27 mouse cellular contexts compared by ENCODE assay signal in genomic region chr10:21130901-21131493, GRCm38 (mm10). TPM values are rescaled to one million over a fixed set of nuclear protein-coding genes. Genes with fewer than 3 reads are reported as not detected.
DNase-seq lines count a peak whose midpoint lies in the region; ATAC-seq lines count a peak whose summit lies in the region.
"Had no signal": no experiment of that assay in that cellular context is flagged by ENCODE, and none has a peak within 500 bp of the region (broad histone marks: within the 10 kb centered on the region; RNA-seq: fewer than 3 reads in every experiment).

No protein-coding gene starts in this region.

- H3K9ac ChIP-seq in liver, embryonic 12.5 days, result no peak overlapping the region
- H3K9ac ChIP-seq in intestine, embryonic 16.5 days (ENCODE audit: low read depth, low read length), result no peak overlapping the region
- H3K9ac ChIP-seq: embryonic facial prominence, embryonic 15.5 days; heart, embryonic 12.5 days; limb, embryonic 13.5 days; liver, embryonic 15.5 days; midbrain, embryonic 15.5 days; neural tube, embryonic 13.5 days had no signal

- H3K27me3 ChIP-seq in liver, embryonic 12.5 days (replicated peaks), result no peaks in the 10 kb centered on the region
- no peaks in the 10 kb centered on the region for H3K27me3 ChIP-seq in intestine, embryonic 16.5 days (replicated peaks; ENCODE audit: control insufficient read depth, insufficient read depth, low read length)
- H3K27me3 ChIP-seq: CH12.LX; embryonic facial prominence, embryonic 15.5 days; heart, embryonic 12.5 days; limb, embryonic 13.5 days; liver, embryonic 15.5 days; midbrain, embryonic 15.5 days; neural tube, embryonic 13.5 days had no signal

- H3K4me2 ChIP-seq in liver, embryonic 12.5 days, result no peak overlapping the region
- H3K4me2 ChIP-seq in intestine, embryonic 16.5 days (ENCODE audit: low read depth, low read length), result no peak overlapping the region
- H3K4me2 ChIP-seq: embryonic facial prominence, embryonic 15.5 days; heart, embryonic 12.5 days; limb, embryonic 13.5 days; liver, embryonic 15.5 days; midbrain, embryonic 15.5 days; neural tube, embryonic 13.5 days had no signal

- 46% methylated on average over 9 of the region's 9 CpGs for WGBS in liver, embryonic 12.5 days (ENCODE audit: insufficient replicate concordance)
- 32% methylated on average over 9 of the region's 9 CpGs for WGBS in intestine, embryonic 16.5 days

- H3K4me1 ChIP-seq in liver, embryonic 12.5 days, result peaks cover 8% of the 10 kb centered on the region; the same call in 1 of the 2 replicates
- no peaks in the 10 kb centered on the region for H3K4me1 ChIP-seq in intestine, embryonic 16.5 days (ENCODE audit: control insufficient read depth, insufficient read depth, low read length)
- H3K4me1 ChIP-seq: embryonic facial prominence, embryonic 15.5 days; limb, embryonic 13.5 days; liver, embryonic 15.5 days; midbrain, embryonic 15.5 days; neural tube, embryonic 13.5 days had no signal

- peak; percentile 9 for DNase-seq in liver
- peak; percentile 68 for DNase-seq in ES-CJ7 (ENCODE audit: low read depth, low spot score)
- DNase-seq in induced T-regulatory cell, adult 2 months (ENCODE audit: low read depth), result peak; percentile 30
- DNase-seq in gastrocnemius, adult 18-20 months (ENCODE audit: low spot score), result no peak
- DNase-seq in left cerebral cortex, adult 18-20 months (ENCODE audit: low spot score in 2 of 2), result no peak
- DNase-seq: adrenal gland, postnatal 36 days; B cell, adult 2 months; cerebellum, adult 11 months; cerebellum, adult 9-11 months; heart, adult 11 months; heart, postnatal 10 days; kidney, adult 2 months had no signal

- no peak for ATAC-seq in liver, embryonic 12.5 days
- peak; percentile 17; the same call in 1 of the 2 replicates for ATAC-seq in common myeloid progenitor, adult 5-6 weeks (replicated peaks; ENCODE audit: low read depth, poor library complexity, severe bottlenecking)
- no peak for ATAC-seq in intestine, embryonic 16.5 days
- ATAC-seq: forebrain, embryonic 14.5 days; midbrain, embryonic 15.5 days had no signal

- H3K27ac ChIP-seq in liver, embryonic 12.5 days, result no peak overlapping the region
- no peak overlapping the region for H3K27ac ChIP-seq in intestine, embryonic 16.5 days (ENCODE audit: low read length)
- H3K27ac ChIP-seq: embryonic facial prominence, embryonic 15.5 days; hindbrain, postnatal 0 days; kidney, postnatal 0 days; limb, embryonic 13.5 days; liver, embryonic 15.5 days; macrophage; midbrain, embryonic 15.5 days; neural tube, embryonic 13.5 days had no signal

- H3K9me3 ChIP-seq in liver, embryonic 12.5 days (replicated peaks), result no peaks in the 10 kb centered on the region
- H3K9me3 ChIP-seq in intestine, embryonic 16.5 days (ENCODE audit: control insufficient read depth, low read length), result no peaks in the 10 kb centered on the region
- H3K9me3 ChIP-seq: embryonic facial prominence, embryonic 15.5 days; heart, embryonic 12.5 days; limb, embryonic 13.5 days; liver, embryonic 15.5 days; midbrain, embryonic 15.5 days; neural tube, embryonic 13.5 days had no signal

- H3K36me3 ChIP-seq in liver, embryonic 12.5 days, result peaks cover 33% of the 10 kb centered on the region
- no peaks in the 10 kb centered on the region for H3K36me3 ChIP-seq in intestine, embryonic 16.5 days (ENCODE audit: control insufficient read depth, insufficient read depth, low read length)
- H3K36me3 ChIP-seq: embryonic facial prominence, embryonic 15.5 days; heart, embryonic 12.5 days; limb, embryonic 13.5 days; midbrain, embryonic 15.5 days; neural tube, embryonic 13.5 days had no signal

- no peak overlapping the region for H3K4me3 ChIP-seq in liver, embryonic 12.5 days
- H3K4me3 ChIP-seq in intestine, embryonic 16.5 days (ENCODE audit: low read length), result no peak overlapping the region
- H3K4me3 ChIP-seq: embryonic facial prominence, embryonic 15.5 days; heart, embryonic 12.5 days; limb, embryonic 13.5 days; liver, embryonic 15.5 days; midbrain, embryonic 15.5 days; myocyte; neural tube, embryonic 13.5 days had no signal

RNA-seq across cellular contexts. Expression of gene Myb, which starts 29.8 kb away (rescaled TPM):
- 24.3 and 24.7 TPM in 2 replicates for polyA plus RNA-seq in liver, embryonic 12.5 days (2016; fragmentation: Nextera tagmentation; extraction: Ambion mirVana)
- total RNA-seq in common myeloid progenitor, adult 5-6 weeks (2017), result 415 and 490 TPM in 2 replicates
- 4.4 and 5.2 TPM in 2 replicates for polyA plus RNA-seq in intestine, embryonic 16.5 days (2015; fragmentation: Nextera tagmentation; extraction: Ambion mirVana)
- total RNA-seq in gastrocnemius, adult 18-20 months (2021), result under 1 TPM in 1 of 2 experiments, not detected in 1; 0.14 TPM
- under 1 TPM; 0.26 to 0.28 TPM for total RNA-seq in left cerebral cortex, adult 18-20 months (2021)

Comparison
In these comparisons a context has a peak if more than half of its experiments do, and no peak if none do; other contexts are left out.
1. DNase-seq: peak in liver (single experiment), ES-CJ7 (single experiment) and induced T-regulatory cell, adult 2 months (single experiment); none in gastrocnemius, adult 18-20 months (single experiment) and left cerebral cortex, adult 18-20 months (0 of 2).
2. RNA of gene Myb, which starts 29.8 kb away (total RNA-seq): 415 to 490 TPM in common myeloid progenitor, adult 5-6 weeks; 0.26 to 0.28 TPM in left cerebral cortex, adult 18-20 months and 0.14 TPM in gastrocnemius, adult 18-20 months; every median in the first group is over 100 times any median in the second.